Mouse (Mus musculus): Measurements from ENCODE around the gene Rnaset2a. TPM values are rescaled to one million over a fixed set of nuclear protein-coding genes. Genes with fewer than 3 reads are reported as not detected.
"Not testable (repeated sequence)": the region's sequence is repeated elsewhere in the genome, so short reads cannot be mapped to it uniquely, and the experiment has no call there.

Gene Rnaset2a
- polyA plus RNA-seq (2015; fragmentation: Nextera tagmentation; extraction: Ambion mirVana), result 43.8 and 45.0 TPM in 2 replicates

GRCm38 (mm10) chr17:8147439-8148316 is at the start of gene Rnaset2a, which contains the start of gene Gm49673:
Gene Rnaset2a (minus strand): TSS chr17:8148097.
Gene Gm49673 (minus strand): TSS chr17:8147788.
- Histone ChIP-seq H3K4me2 (peak within 1 kb of the TSS; percentile 60), H3K27ac (peak within 1 kb of the TSS; percentile 75)

GRCm38 (mm10) chr17:8197652-8198051 is 49.8 kb upstream of the Rnaset2a start:
- no peak overlapping the region for H3K4me3 ChIP-seq (replicated peaks)
- H3K4me2 ChIP-seq, result no peak overlapping the region
- H3K9ac ChIP-seq, result no peak overlapping the region
- ATAC-seq (replicated peaks; ENCODE audit: low FRiP score), result no peak
- 73% methylated on average over 3 of the region's 3 CpGs for WGBS
- H3K36me3 ChIP-seq, result peaks cover 41% of the 10 kb centered on the region
- H3K27me3 ChIP-seq, result no peaks in the 10 kb centered on the region
- H3K9me3 ChIP-seq (replicated peaks), result no peaks in the 10 kb centered on the region
- no peak overlapping the region for H3K27ac ChIP-seq
- no peaks in the 10 kb centered on the region for H3K4me1 ChIP-seq

More at GRCm38 (mm10) chr17:8147439-8148316, at the start of gene Rnaset2a, which contains the start of gene Gm49673:
- WGBS, result under 1% methylated on average over 54 of the region's 67 CpGs
- peak; percentile 99 for ATAC-seq (replicated peaks; ENCODE audit: low FRiP score)
- Histone ChIP-seq H3K9ac (peak within 1 kb of the TSS; percentile 61), H3K4me3 (replicated peaks) (peak within 1 kb of the TSS; percentile 61)
- H3K27me3 ChIP-seq; H3K4me1 ChIP-seq; H3K36me3 ChIP-seq; H3K9me3 ChIP-seq (replicated peaks): not testable (repeated sequence)

- Histone ChIP-seq H3K9ac (no peak overlapping the region), H3K4me2 (no peak overlapping the region), H3K36me3 (peaks cover 54% of the 10 kb centered on the region), H3K9me3 (replicated peaks) (no peaks in the 10 kb centered on the region), H3K27me3 (no peaks in the 10 kb centered on the region), H3K4me1 (no peaks in the 10 kb centered on the region), H3K4me3 (replicated peaks) (no peak overlapping the region), H3K27ac (no peak overlapping the region)
- WGBS, result 93% methylated on average over 8 of the region's 8 CpGs
- ATAC-seq (replicated peaks; ENCODE audit: low FRiP score), result no peak
Observed at GRCm38 (mm10) chr17:8195685-8196376, 47.9 kb upstream of the Rnaset2a start.

- H3K4me1 ChIP-seq, result no peaks in the 10 kb centered on the region
- 42% methylated on average over 8 of the region's 8 CpGs for WGBS
- H3K9ac ChIP-seq, result no peak overlapping the region
- no peaks in the 10 kb centered on the region for H3K27me3 ChIP-seq
- ATAC-seq (replicated peaks; ENCODE audit: low FRiP score), result no peak
- no peak overlapping the region for H3K4me2 ChIP-seq
- H3K4me3 ChIP-seq (replicated peaks), result no peak overlapping the region
- no peak overlapping the region for H3K27ac ChIP-seq
- no peaks in the 10 kb centered on the region for H3K9me3 ChIP-seq (replicated peaks)
- H3K36me3 ChIP-seq, result peaks cover 76% of the 10 kb centered on the region
Observed at GRCm38 (mm10) chr17:8193678-8194077, 45.8 kb upstream of the Rnaset2a start.

- Histone ChIP-seq H3K27me3 (no peaks in the 10 kb centered on the region), H3K9ac (no peak overlapping the region), H3K4me2 (no peak overlapping the region), H3K4me1 (peaks cover 18% of the 10 kb centered on the region; the same call in 1 of the 2 replicates), H3K36me3 (peaks cover 88% of the 10 kb centered on the region), H3K4me3 (replicated peaks) (no peak overlapping the region), H3K27ac (peak overlapping the region; percentile 60; the same call in 1 of the 2 replicates), H3K9me3 (replicated peaks) (no peaks in the 10 kb centered on the region)
- no peak; the same call in 1 of the 2 replicates for ATAC-seq (replicated peaks; ENCODE audit: low FRiP score)
- 46% methylated on average over 7 of the region's 7 CpGs for WGBS
Observed at GRCm38 (mm10) chr17:8184217-8184616, 36.3 kb upstream of the Rnaset2a start.

GRCm38 (mm10) chr17:8183815-8184214 is 35.9 kb upstream of the Rnaset2a start:
- no peak overlapping the region for H3K4me3 ChIP-seq (replicated peaks)
- WGBS, result 39% methylated on average over 5 of the region's 5 CpGs
- peak; percentile 25; the same call in 1 of the 2 replicates for ATAC-seq (replicated peaks; ENCODE audit: low FRiP score)

GRCm38 (mm10) chr17:8177090-8177489 is 29.2 kb upstream of the Rnaset2a start:
- no peaks in the 10 kb centered on the region for H3K27me3 ChIP-seq
- H3K9ac ChIP-seq, result no peak overlapping the region
- H3K9me3 ChIP-seq (replicated peaks), result no peaks in the 10 kb centered on the region
- WGBS, result 93% methylated on average over 5 of the region's 5 CpGs
- no peaks in the 10 kb centered on the region for H3K4me1 ChIP-seq
- H3K4me2 ChIP-seq, result no peak overlapping the region
- no peak overlapping the region for H3K27ac ChIP-seq
- no peak for ATAC-seq (replicated peaks; ENCODE audit: low FRiP score)
- H3K36me3 ChIP-seq, result peaks cover 91% of the 10 kb centered on the region
- no peak overlapping the region for H3K4me3 ChIP-seq (replicated peaks)

More at GRCm38 (mm10) chr17:8183815-8184214, 35.9 kb upstream of the Rnaset2a start:
- Histone ChIP-seq H3K27me3 (no peaks in the 10 kb centered on the region), H3K9ac (no peak overlapping the region), H3K27ac (peak overlapping the region; percentile 60), H3K9me3 (replicated peaks) (no peaks in the 10 kb centered on the region), H3K4me1 (peaks cover 18% of the 10 kb centered on the region; the same call in 1 of the 2 replicates), H3K4me2 (no peak overlapping the region), H3K36me3 (peaks cover 88% of the 10 kb centered on the region)

GRCm38 (mm10) chr17:8171081-8171480 is 23.2 kb upstream of the Rnaset2a start:
- ATAC-seq (replicated peaks; ENCODE audit: low FRiP score), result no peak
- Histone ChIP-seq H3K27me3 (no peaks in the 10 kb centered on the region), H3K36me3 (peaks cover 70% of the 10 kb centered on the region), H3K27ac (no peak overlapping the region), H3K4me3 (replicated peaks) (no peak overlapping the region), H3K4me2 (no peak overlapping the region), H3K9me3 (replicated peaks) (no peaks in the 10 kb centered on the region), H3K9ac (no peak overlapping the region), H3K4me1 (no peaks in the 10 kb centered on the region)
- 39% methylated on average over 4 of the region's 4 CpGs for WGBS

- no peak overlapping the region for H3K27ac ChIP-seq
- H3K9me3 ChIP-seq (replicated peaks), result no peaks in the 10 kb centered on the region
- H3K4me1 ChIP-seq, result no peaks in the 10 kb centered on the region
- no peak overlapping the region for H3K4me2 ChIP-seq
- H3K9ac ChIP-seq, result no peak overlapping the region
- no peak for ATAC-seq (replicated peaks; ENCODE audit: low FRiP score)
- H3K27me3 ChIP-seq, result no peaks in the 10 kb centered on the region
- WGBS, result 88% methylated on average over 7 of the region's 7 CpGs
- H3K4me3 ChIP-seq (replicated peaks), result no peak overlapping the region
- H3K36me3 ChIP-seq, result peaks cover 63% of the 10 kb centered on the region
Observed at GRCm38 (mm10) chr17:8170331-8170730, 22.4 kb upstream of the Rnaset2a start.

- peaks cover 36% of the 10 kb centered on the region for H3K36me3 ChIP-seq
- H3K9ac ChIP-seq; ATAC-seq (replicated peaks; ENCODE audit: low FRiP score); H3K4me3 ChIP-seq (replicated peaks); H3K4me1 ChIP-seq; H3K27me3 ChIP-seq; H3K9me3 ChIP-seq (replicated peaks); H3K27ac ChIP-seq; H3K4me2 ChIP-seq: not testable (repeated sequence)
- WGBS, result 93% methylated on average over 7 of the region's 8 CpGs
Observed at GRCm38 (mm10) chr17:8167436-8167835, 19.5 kb upstream of the Rnaset2a start.

- peak overlapping the region; percentile 52 for H3K4me2 ChIP-seq
- ATAC-seq (replicated peaks; ENCODE audit: low FRiP score); H3K9ac ChIP-seq; H3K27me3 ChIP-seq; H3K27ac ChIP-seq; H3K4me1 ChIP-seq; H3K9me3 ChIP-seq (replicated peaks): not testable (repeated sequence)
- WGBS, result 22% methylated on average over 2 of the region's 3 CpGs
- peak overlapping the region; percentile 58 for H3K4me3 ChIP-seq (replicated peaks)
- H3K36me3 ChIP-seq, result peaks cover 26% of the 10 kb centered on the region
Observed at GRCm38 (mm10) chr17:8166454-8166853, 18.6 kb upstream of the Rnaset2a start.

- H3K27me3 ChIP-seq; H3K9ac ChIP-seq; ATAC-seq (replicated peaks; ENCODE audit: low FRiP score); H3K9me3 ChIP-seq (replicated peaks); H3K27ac ChIP-seq; H3K4me1 ChIP-seq: not testable (repeated sequence)
- peaks cover 21% of the 10 kb centered on the region for H3K36me3 ChIP-seq
- H3K4me2 ChIP-seq, result peak overlapping the region; percentile 52
- peak overlapping the region; percentile 58 for H3K4me3 ChIP-seq (replicated peaks)
- 1% methylated on average over 11 of the region's 11 CpGs for WGBS
Observed at GRCm38 (mm10) chr17:8165977-8166376, 18.1 kb upstream of the Rnaset2a start.
